Mouse (Mus musculus): ENCODE measurements around the gene Gsk3a.
"Not testable (repeated sequence)": the region's sequence is repeated elsewhere in the genome, so short reads cannot be mapped to it uniquely, and the experiment has no call there.

Gene Gsk3a

GRCm38 (mm10) chr7:25273259-25274241, 35.9 kb upstream of the Gsk3a start:
- no peak for DNase-seq (ENCODE audit: low spot score)

- DNase-seq (ENCODE audit: low spot score) = no peak
Measured at GRCm38 (mm10) chr7:25272445-25273258, 35.0 kb upstream of the Gsk3a start.

GRCm38 (mm10) chr7:25271651-25272444, 34.2 kb upstream of the Gsk3a start:
- no peak for DNase-seq (ENCODE audit: low spot score)

GRCm38 (mm10) chr7:25270652-25271633, 33.3 kb upstream of the Gsk3a start:
- no peak for DNase-seq (ENCODE audit: low spot score)

GRCm38 (mm10) chr7:25269545-25270271, 32.1 kb upstream of the Gsk3a start:
- no peak for DNase-seq (ENCODE audit: low spot score)

GRCm38 (mm10) chr7:25269029-25269428, 31.4 kb upstream of the Gsk3a start:
- no peak for DNase-seq (ENCODE audit: low spot score)

GRCm38 (mm10) chr7:25268588-25268987, 30.9 kb upstream of the Gsk3a start:
- no peak for DNase-seq (ENCODE audit: low spot score)

- DNase-seq (ENCODE audit: low spot score) = peak; percentile 100
Measured at GRCm38 (mm10) chr7:25267751-25268463, 30.3 kb upstream of the Gsk3a start.

GRCm38 (mm10) chr7:25267301-25267750, 29.7 kb upstream of the Gsk3a start, which contains the start of gene Cic:
Gene Cic (plus strand): TSS chr7:25267704.
- peak; percentile 100 for DNase-seq (ENCODE audit: low spot score)

- DNase-seq (ENCODE audit: low spot score) = no peak
Measured at GRCm38 (mm10) chr7:25266180-25266962, 28.7 kb upstream of the Gsk3a start.

GRCm38 (mm10) chr7:25265743-25266142, 28.1 kb upstream of the Gsk3a start:
- not testable (repeated sequence) for DNase-seq (ENCODE audit: low spot score)

- DNase-seq (ENCODE audit: low spot score) = no peak
Measured at GRCm38 (mm10) chr7:25263968-25264870, 26.6 kb upstream of the Gsk3a start.

- DNase-seq (ENCODE audit: low spot score) = no peak
Measured at GRCm38 (mm10) chr7:25261896-25262295, 24.2 kb upstream of the Gsk3a start.

GRCm38 (mm10) chr7:25251822-25252221, 14.2 kb upstream of the Gsk3a start:
- no peak for DNase-seq (ENCODE audit: low spot score)

- DNase-seq (ENCODE audit: low spot score) = no peak
Measured at GRCm38 (mm10) chr7:25251071-25251791, 13.6 kb upstream of the Gsk3a start.

GRCm38 (mm10) chr7:25250141-25250972, 12.7 kb upstream of the Gsk3a start, which contains the start of gene Erf:
Gene Erf (minus strand): TSS chr7:25250761.
- DNase-seq (ENCODE audit: low spot score) = peak; percentile 94

Measured in lung, postnatal 25 days (tissue).